Comparison of ENCODE assay signal across 13 mouse cellular contexts in genomic region chr9:72374074-72374473, GRCm38 (mm10).
DNase-seq lines count a peak whose midpoint lies in the region; ATAC-seq and TF ChIP-seq lines count a peak whose summit lies in the region.
"Had no signal": no experiment of that assay in that cellular context is flagged by ENCODE, and none has a peak within 500 bp of the region (broad histone marks: within the 10 kb centered on the region; RNA-seq: fewer than 3 reads in every experiment).

No protein-coding gene starts in this region.

- intact Hi-C loops in left cerebral cortex, postnatal 4 days (cut with DNase I): no loop called here
- intact Hi-C loops in left cerebral cortex, postnatal 25 days (cut with DNase I): no loop called here

- no peak for ATAC-seq in hindbrain, postnatal 0 days
- ATAC-seq: midbrain, embryonic 16.5 days had no signal

- H3K27ac ChIP-seq in CH12.LX (ENCODE audit: insufficient read depth, low read depth) (no peak overlapping the region), MEL (ENCODE audit: control insufficient read depth, low read depth, low read length) (no peak overlapping the region)
- H3K27ac ChIP-seq in hindbrain, postnatal 0 days: no peak overlapping the region
- H3K27ac ChIP-seq: embryonic facial prominence, embryonic 13.5 days; liver, embryonic 13.5 days had no signal

- H3K9ac ChIP-seq in CH12.LX (ENCODE audit: insufficient read depth, low read depth) (no peak overlapping the region), MEL (ENCODE audit: control insufficient read depth, low read depth, low read length, poor library complexity, severe bottlenecking) (no peak overlapping the region)
- no peak overlapping the region for H3K9ac ChIP-seq in hindbrain, postnatal 0 days (replicated peaks; ENCODE audit: low read length)
- H3K9ac ChIP-seq: embryonic facial prominence, embryonic 13.5 days; liver, embryonic 13.5 days had no signal

- TF ChIP-seq CTCF in CH12.LX (conservative IDR thresholded peaks at IDR 0.05 in 1 of 2, IDR thresholded peaks at IDR 0.05 in 1 of 2; ENCODE audit: low read depth in 2 of 2, low read length in 2 of 2) (peak in 1 of 2 experiments; percentile 35; a peak in 2 of 4 replicates), MEL (IDR thresholded peaks at IDR 0.05 in 2 of 3, conservative IDR thresholded peaks at IDR 0.05 in 1 of 3; ENCODE audit: control insufficient read depth in 1 of 3, insufficient read depth in 1 of 3, low read depth in 2 of 3, low read length in 3 of 3, poor library complexity in 1 of 3, severe bottlenecking in 1 of 3) (peak; percentile 30 to 37 (median 34); a peak in 4 of 6 replicates)
- no peak for TF ChIP-seq CTCF in hindbrain, postnatal 0 days (IDR thresholded peaks at IDR 0.05; ENCODE audit: low read depth)

- no peak for TF ChIP-seq POLR2A in CH12.LX (IDR thresholded peaks at IDR 0.05; ENCODE audit: low read depth, low read length)
- TF ChIP-seq POLR2A in MEL (IDR thresholded peaks at IDR 0.05; ENCODE audit: control insufficient read depth in 1 of 2, insufficient read depth in 1 of 2, low read depth in 1 of 2, low read length in 2 of 2, poor library complexity in 1 of 2): no peak

- H3K79me2 ChIP-seq in CH12.LX (replicated peaks; ENCODE audit: control insufficient read depth, extremely low read depth, insufficient read depth, poor library complexity, severe bottlenecking): no peaks in the 10 kb centered on the region
- H3K79me2 ChIP-seq in MEL (ENCODE audit: control insufficient read depth, insufficient read depth, low read length, poor library complexity): no peaks in the 10 kb centered on the region

- in situ Hi-C loops in CH12.LX (cut with MboI; ENCODE audit: low pct_ligation_motif_present, low pct_unique_long_range_greater_than_20kb, low sequenced_read_pairs): no loop called here

- 94% methylated on average over 3 of the region's 3 CpGs for WGBS in hindbrain, postnatal 0 days

- dilution Hi-C loops in CH12.LX (cut with MboI; ENCODE audit: extremely low pct_ligation_motif_present, extremely low pct_unique_long_range_greater_than_20kb, low sequenced_read_pairs): no loop called here

- H3K4me2 ChIP-seq in CH12.LX (ENCODE audit: insufficient read depth, low read depth, poor library complexity, severe bottlenecking): no peak overlapping the region
- H3K4me2 ChIP-seq in hindbrain, postnatal 0 days (ENCODE audit: low read depth, low read length): no peak overlapping the region
- H3K4me2 ChIP-seq: embryonic facial prominence, embryonic 13.5 days; liver, embryonic 13.5 days had no signal

- TF ChIP-seq RAD21 in CH12.LX (IDR thresholded peaks at IDR 0.05; ENCODE audit: low read depth, low read length) (no peak), MEL (IDR thresholded peaks at IDR 0.05; ENCODE audit: low read depth, low read length) (no peak)

- H3K9me3 ChIP-seq in CH12.LX (replicated peaks; ENCODE audit: low read length) (peaks cover 2% of the 10 kb centered on the region), MEL (replicated peaks; ENCODE audit: insufficient read depth, low read length) (no peaks in the 10 kb centered on the region)
- no peaks in the 10 kb centered on the region for H3K9me3 ChIP-seq in hindbrain, postnatal 0 days (ENCODE audit: low read length)
- H3K9me3 ChIP-seq: embryonic facial prominence, embryonic 13.5 days; liver, embryonic 13.5 days had no signal

- TF ChIP-seq EP300 in CH12.LX (IDR thresholded peaks at IDR 0.05; ENCODE audit: low read length): no peak
- TF ChIP-seq EP300 in MEL (IDR thresholded peaks at IDR 0.05; ENCODE audit: low read depth in 1 of 2, low read length in 2 of 2): no peak

- H3K4me1 ChIP-seq in CH12.LX (ENCODE audit: control insufficient read depth in 1 of 2, insufficient read depth in 2 of 2) (no peaks in the 10 kb centered on the region), MEL (ENCODE audit: control insufficient read depth in 1 of 2, insufficient read depth in 2 of 2, low read length in 2 of 2) (no peaks in the 10 kb centered on the region)
- H3K4me1 ChIP-seq in hindbrain, postnatal 0 days (ENCODE audit: insufficient read depth, low read length): no peaks in the 10 kb centered on the region
- H3K4me1 ChIP-seq: embryonic facial prominence, embryonic 13.5 days; liver, embryonic 13.5 days had no signal

- H3K36me3 ChIP-seq in CH12.LX (replicated peaks in 1 of 2; ENCODE audit: control insufficient read depth in 1 of 2, insufficient read depth in 1 of 2, low read length in 1 of 2) (no peaks in the 10 kb centered on the region), MEL (ENCODE audit: control insufficient read depth in 1 of 2, insufficient read depth in 2 of 2, low read length in 2 of 2) (no peaks in the 10 kb centered on the region)
- no peaks in the 10 kb centered on the region for H3K36me3 ChIP-seq in hindbrain, postnatal 0 days (ENCODE audit: insufficient read depth, low read length)
- H3K36me3 ChIP-seq: embryonic facial prominence, embryonic 13.5 days; liver, embryonic 13.5 days had no signal

- H3K4me3 ChIP-seq in CH12.LX (replicated peaks in 1 of 3; ENCODE audit: low read depth in 2 of 3, low read length in 2 of 3, poor library complexity in 1 of 3): no peak overlapping the region
- no peak overlapping the region for H3K4me3 ChIP-seq in MEL (ENCODE audit: control insufficient read depth in 1 of 2, insufficient read depth in 1 of 2, low read depth in 2 of 2, low read length in 2 of 2)
- H3K4me3 ChIP-seq in hindbrain, postnatal 0 days (ENCODE audit: low read length): no peak overlapping the region
- H3K4me3 ChIP-seq: embryonic facial prominence, embryonic 13.5 days; liver, embryonic 13.5 days had no signal

- DNase-seq in left cerebral cortex, postnatal 4 days: peak; percentile 45
- no peak for DNase-seq in left cerebral cortex, postnatal 25 days (ENCODE audit: low spot score in 2 of 2)
- DNase-seq in CH12.LX (ENCODE audit: extremely low read depth): peak; percentile 18
- peak; percentile 37 for DNase-seq in MEL (ENCODE audit: low read depth, low spot score)
- DNase-seq in naive thymus-derived CD4-positive, alpha-beta T cell, adult 2 months (ENCODE audit: low read depth): peak; percentile 33
- no peak for DNase-seq in adrenal gland, postnatal 4 days (ENCODE audit: low spot score in 2 of 2)
- no peak for DNase-seq in hindbrain, postnatal 0 days (ENCODE audit: low spot score)
- DNase-seq: adrenal gland, postnatal 36 days; heart, postnatal 10 days; liver, embryonic 13.5 days; right cerebral cortex, adult 18-20 months had no signal

- no peaks in the 10 kb centered on the region for H3K27me3 ChIP-seq in CH12.LX (replicated peaks)
- H3K27me3 ChIP-seq in MEL (ENCODE audit: control insufficient read depth in 1 of 2, insufficient read depth in 2 of 2, low read length in 2 of 2): peaks cover 2% of the 10 kb centered on the region in 2 experiments; a peak in 2 of 4 replicates
- no peaks in the 10 kb centered on the region for H3K27me3 ChIP-seq in hindbrain, postnatal 0 days (ENCODE audit: insufficient read depth, low read length)
- H3K27me3 ChIP-seq: embryonic facial prominence, embryonic 13.5 days; liver, embryonic 13.5 days had no signal

TF ChIP-seq in CH12.LX, 34 proteins besides CTCF, POLR2A, EP300 and RAD21:
- no peak for TF ChIP-seq SIN3A (IDR thresholded peaks at IDR 0.05; ENCODE audit: low read length)
- TF ChIP-seq SMC3 (IDR thresholded peaks at IDR 0.05; ENCODE audit: low read depth, low read length): peak; percentile 14; the same call in 1 of the 2 replicates

TF ChIP-seq in MEL, 35 proteins besides CTCF, POLR2A, EP300 and RAD21:
- TF ChIP-seq TCF12 (IDR thresholded peaks at IDR 0.05; ENCODE audit: low read depth, low read length) (no peak), SMC3 (IDR thresholded peaks at IDR 0.05; ENCODE audit: low read depth, low read length) (peak; percentile 26; the same call in 1 of the 2 replicates)

Comparison
In these comparisons a context has a peak if more than half of its experiments do, and no peak if none do; other contexts are left out.
1. DNase-seq: peak in left cerebral cortex, postnatal 4 days (single experiment), CH12.LX (single experiment), MEL (single experiment) and naive thymus-derived CD4-positive, alpha-beta T cell, adult 2 months (single experiment); none in left cerebral cortex, postnatal 25 days (0 of 2), adrenal gland, postnatal 4 days (0 of 2) and hindbrain, postnatal 0 days (single experiment).